Mouse (Mus musculus): ENCODE results near the gene Dleu7.
A peak's percentile ranks its signal among the peaks of the same experiment; 100 is the strongest.

The Dleu7 gene

GRCm38 (mm10) chr14:62292488-62293339, at the start of gene Dleu7, which contains the start of gene Rnaseh2b:
Gene Dleu7, minus strand, starts transcription at chr14:62293047.
Gene Rnaseh2b, plus strand, starts transcription at chr14:62292589.
- DNase-seq (ENCODE audit: low spot score), result no peak

DNA sequence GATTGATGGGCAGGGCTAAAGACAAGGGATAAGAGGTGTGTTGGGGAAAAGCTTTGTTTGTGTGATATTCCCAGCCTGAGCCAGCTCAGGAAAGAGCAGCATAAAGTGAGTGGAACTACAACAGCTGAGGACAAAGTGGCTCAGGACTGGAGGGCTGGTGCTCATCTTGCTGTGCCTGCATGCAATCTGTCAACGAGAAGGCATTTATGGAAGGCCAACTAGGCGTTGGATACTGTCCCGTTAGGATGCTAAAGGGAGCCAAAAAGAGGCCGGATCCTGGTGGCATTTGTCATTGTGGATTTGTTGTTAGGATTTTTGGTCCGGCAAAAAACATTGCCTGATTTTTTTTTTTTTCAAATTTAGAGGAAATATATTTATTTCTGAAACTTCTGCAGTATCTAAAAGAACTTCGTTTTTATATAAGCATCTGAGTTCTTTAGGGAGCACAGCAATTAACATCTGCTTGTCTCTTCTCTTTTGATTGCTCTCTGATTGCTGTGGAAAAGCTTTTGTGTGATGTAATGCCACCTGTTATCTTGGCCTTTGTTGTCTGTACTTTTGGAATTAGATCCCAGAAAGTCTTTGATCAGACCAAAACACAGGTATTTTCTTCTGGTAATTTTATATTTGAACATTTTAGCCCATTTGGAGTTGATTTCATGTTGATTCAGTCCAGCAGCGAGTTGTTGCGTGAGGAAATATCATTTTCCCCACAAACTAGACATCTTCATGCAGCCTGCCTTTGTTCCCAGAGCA, 49.2 kb upstream of the Dleu7 start:
- DNase-seq (ENCODE audit: low spot score), result peak; percentile 36

DNA sequence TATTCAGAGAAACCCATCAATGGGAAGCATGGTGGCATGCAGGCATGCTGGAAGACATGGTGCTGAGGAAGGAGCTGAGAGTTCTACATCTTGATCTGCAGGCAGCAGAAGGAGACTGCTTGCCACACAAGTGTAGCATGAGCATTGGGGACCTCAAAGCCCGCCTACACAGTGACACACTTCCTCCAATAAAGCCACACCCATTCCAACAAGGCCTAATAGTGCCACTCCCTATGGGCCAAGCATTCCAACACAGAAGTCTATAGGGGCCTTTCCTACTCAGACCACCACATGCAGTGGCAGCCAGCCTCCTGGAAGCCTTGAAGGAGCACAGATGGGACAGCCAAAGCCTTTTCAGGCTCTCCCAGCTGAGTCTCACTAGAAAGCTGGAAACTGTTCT, 46.3 kb upstream of the Dleu7 start:
- no peak for DNase-seq (ENCODE audit: low spot score)

DNA sequence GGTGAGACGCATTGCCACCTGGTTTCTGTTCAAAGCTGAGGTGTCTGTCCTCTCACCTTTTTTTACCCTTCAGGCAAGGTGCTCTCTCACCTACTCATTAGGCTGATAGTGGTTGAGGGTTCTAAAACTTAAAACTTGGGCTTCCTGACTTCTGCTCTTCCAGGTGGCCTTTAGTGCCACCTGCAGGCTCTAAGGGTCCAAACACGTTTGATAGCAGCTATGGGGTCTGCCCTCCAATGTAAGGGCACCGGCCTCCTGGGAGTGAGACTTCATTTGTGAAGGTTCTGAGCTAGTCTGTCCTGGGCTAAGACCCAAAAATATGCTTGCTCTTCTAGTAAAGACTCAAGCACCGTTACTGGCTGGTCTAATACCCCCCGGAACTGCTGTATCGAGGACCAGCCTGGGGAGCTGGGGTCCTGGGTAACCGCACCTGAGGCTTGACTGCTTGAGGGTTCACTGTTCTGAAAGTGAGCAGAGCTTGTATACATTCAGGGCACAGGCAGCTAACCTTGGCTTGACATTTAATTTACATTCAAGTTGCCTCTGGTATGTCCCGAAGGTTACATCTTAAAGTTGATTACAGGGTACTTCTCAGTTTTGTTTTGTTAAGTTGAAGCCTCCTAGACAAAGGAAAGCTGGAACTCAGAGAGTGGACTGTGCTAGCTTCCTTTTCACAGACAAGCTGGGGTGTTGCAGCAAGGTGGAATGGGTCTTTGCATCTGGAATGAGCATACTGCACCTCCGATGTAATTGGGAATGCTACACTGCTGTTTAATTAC, 41.3 kb upstream of the Dleu7 start:
- no peak for DNase-seq (ENCODE audit: low spot score)

DNA sequence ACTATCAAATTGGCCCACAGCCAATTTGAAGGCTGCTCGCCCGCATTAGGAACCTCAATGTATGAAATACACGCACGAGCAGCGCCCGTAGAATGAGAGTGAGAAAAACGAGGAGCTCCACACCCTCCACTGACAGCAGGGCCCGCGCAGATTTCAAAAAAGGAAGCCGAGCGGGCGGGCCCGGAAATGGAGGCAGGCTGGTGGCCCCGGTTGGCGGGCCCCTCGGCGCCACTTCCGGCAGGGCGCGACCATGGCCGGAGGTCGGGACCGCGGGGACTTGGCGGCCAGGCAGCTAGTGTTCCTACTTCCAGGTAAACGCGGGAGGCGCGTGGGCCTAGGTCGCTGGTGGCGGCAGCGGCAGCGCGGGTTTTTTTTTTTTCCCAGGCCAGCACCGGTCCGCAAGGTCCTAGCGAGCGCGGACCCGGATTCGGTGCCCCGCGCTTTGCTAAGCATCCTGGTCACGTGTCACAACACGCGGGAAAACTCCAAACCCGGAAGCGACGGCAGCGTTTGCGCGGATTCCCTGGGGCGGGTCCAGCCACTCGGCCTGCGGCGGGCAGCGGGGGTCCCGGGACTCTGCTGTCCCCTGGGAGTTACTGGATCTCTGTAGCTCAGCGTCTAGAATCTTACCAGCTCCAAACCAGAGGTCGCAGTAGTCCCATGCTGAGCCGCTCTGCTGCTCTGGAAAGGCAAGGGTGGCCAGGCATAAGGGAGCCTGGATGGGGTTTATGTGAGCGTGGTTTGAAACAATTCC, 39.2 kb upstream of the Dleu7 start:
- DNase-seq (ENCODE audit: low spot score), result peak; percentile 84

- DNase-seq (ENCODE audit: low spot score), result no peak
Measured at GRCm38 (mm10) chr14:62331457-62331856, 38.6 kb upstream of the Dleu7 start.

DNA sequence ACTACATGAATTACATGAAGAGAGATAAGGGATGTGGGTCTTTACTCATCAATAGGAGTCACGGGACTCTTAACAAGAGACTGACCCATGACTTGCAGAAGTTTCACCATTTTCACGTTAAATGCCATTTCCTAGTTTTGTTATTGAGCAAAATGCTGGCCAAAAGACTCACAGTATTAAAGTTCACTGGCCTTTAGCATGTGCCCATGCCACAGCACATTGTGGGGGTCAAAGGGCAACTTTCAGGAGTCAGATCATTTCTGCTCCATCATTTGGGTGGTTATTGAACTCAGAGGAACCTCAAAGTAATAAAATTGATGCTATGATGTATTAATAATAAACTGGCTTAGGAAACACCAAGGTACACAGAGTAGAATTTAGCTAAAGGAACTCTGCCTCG, 36.8 kb upstream of the Dleu7 start:
- DNase-seq (ENCODE audit: low spot score), result no peak

DNA sequence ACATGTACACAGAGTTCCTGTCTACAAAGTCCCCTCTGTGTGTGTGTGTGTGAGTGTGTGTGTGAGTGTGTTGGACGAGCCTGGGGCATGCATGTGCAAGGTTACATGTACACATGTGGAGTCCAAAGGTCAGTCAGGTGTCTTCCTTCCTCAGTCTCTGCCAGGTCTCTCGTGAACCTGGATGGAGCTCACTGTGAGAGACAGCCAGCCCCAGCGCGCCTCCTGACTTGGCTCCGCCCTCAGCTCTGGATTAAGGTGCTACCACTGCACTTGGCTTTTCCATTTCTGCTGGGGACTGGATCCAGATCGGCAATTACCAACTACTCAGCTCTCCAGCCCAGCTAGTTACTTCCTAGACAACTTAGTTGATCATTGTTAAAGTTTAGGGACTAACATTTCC, 35.8 kb upstream of the Dleu7 start:
- no peak for DNase-seq (ENCODE audit: low spot score)

DNA sequence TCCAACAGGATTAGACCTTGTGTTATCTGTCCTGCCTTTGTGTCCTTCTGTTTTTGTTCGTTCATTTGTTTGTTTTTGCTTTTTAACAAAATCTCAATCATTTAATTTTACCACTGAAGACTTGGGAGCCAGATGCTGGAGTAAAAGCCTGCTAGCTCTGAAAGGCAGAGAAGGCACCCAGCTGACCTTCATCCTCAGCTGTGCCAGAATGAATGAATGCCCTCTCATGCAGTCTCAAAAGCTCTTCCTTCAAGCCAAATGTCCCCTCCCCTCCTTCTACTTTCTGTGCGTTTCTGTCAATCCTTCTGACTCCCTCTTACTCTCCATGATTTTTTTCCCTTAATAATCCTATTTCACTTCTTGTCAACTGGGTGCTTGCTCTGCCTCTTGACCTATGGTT, 34.3 kb upstream of the Dleu7 start:
- DNase-seq (ENCODE audit: low spot score), result no peak

GRCm38 (mm10) chr14:62326026-62326425, 33.2 kb upstream of the Dleu7 start:
- no peak for DNase-seq (ENCODE audit: low spot score)

- DNase-seq (ENCODE audit: low spot score), result no peak
Measured at GRCm38 (mm10) chr14:62324943-62325342, 32.1 kb upstream of the Dleu7 start.

DNA sequence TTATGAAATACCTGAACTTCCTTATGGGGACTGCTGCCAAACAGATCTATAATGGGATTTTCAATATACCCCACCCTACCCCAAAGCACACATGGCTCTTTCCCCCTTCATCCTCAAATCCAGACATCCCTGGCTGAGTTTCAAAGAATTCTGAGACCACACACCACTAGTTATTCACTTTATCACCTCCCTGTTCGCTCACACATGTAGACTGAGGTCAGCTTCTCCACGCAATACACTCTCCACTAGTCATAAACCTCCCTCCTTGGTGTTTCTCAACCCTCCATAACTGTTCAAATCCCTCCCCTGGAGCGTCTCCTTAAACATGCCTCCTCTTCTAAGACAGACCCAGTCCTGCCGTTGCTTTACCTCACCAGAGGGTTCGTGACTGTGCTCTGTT, 30.6 kb upstream of the Dleu7 start:
- DNase-seq (ENCODE audit: low spot score), result no peak

DNA sequence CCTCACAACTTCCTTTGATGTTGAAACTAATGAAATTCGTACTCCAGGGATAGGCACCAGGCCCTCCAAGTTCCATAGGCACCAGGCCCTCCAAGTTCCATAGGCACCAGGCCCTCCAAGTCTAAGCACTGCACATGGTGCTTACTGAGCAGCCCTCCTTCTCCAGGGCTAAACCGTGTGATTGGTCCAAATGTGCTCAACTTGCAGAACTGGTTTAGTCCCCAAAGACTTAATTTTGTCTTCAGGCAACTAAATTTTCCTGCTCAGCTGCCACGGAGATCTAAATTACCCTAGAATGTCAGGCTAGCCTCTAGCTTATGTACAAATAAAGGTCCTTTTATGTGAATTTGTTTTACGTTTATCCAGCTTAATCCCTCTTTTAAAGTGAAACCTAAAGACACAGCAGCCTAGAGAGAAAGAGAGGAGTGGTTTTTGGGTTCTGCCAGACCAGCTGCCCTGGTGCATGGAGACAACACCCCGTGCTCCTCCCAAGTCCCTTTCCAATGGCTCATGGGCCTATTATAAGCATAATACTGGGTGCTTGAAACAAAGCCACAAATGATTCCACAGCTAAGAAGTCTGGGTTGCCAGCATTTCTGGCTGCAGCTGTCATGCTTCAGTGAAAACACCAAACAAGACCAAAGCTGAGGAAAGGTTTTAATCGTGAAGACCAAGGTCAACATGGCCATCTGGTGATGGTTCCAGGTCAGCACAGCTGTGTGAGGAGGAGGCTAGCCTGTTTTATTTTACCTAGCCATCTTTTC, 29.9 kb upstream of the Dleu7 start:
- no peak for DNase-seq (ENCODE audit: low spot score)

DNA sequence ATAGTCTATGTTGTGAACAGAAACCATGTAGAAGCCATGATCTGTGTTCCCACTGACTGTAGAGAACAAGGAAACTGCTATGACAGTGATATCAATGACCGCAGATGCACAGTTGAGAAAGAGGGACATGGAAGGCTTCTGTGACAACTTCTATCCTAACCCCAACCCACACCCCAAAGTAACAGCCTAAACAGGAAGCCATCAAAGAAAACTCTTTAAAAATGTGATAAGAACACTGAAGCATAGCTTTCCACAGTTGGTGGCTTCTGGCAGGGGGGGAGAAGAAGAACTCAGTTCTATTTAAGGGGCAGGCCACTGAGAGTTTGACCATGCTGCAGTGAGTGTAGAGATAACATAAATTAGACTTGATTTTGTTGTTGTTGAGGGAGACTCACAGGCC, 18.8 kb upstream of the Dleu7 start:
- DNase-seq (ENCODE audit: low spot score), result no peak

DNA sequence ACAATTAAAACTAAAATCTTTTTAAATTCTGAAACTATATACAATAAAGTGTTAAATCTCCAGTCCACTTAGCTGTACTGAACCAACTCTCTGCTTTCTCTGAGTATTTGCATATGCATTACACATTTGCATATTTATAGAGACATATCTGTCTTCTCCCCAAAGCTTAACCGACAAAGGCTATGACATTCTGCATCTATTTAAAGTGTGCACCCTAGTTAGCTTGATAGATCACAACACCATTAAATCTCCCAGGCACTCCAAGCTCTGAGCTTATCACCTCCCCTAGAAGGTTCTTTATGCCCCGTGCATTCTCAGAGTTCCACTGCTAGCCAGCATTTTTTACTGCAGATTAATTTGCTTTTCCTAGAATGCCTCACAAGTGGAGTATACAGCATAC, 16.2 kb upstream of the Dleu7 start:
- no peak for DNase-seq (ENCODE audit: low spot score)

DNA sequence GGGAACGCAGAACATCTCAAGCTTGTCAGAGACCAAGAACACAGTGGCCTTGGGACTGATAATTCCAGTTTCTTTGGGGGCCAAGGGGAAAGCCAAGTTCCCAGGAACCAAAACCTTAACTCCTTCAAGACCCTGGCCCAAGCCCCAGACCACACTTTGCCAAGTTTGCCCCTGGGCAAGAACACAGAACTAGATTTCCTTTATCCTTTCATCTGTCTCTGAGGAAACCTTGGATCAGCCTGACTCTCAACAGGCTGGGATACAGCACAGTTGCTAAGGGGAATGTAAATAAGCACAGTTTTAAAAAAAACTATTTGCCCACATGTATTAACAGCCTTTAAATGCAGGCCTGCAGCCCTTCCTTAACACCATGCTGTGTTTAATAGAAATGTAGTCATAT, 14.7 kb upstream of the Dleu7 start:
- no peak for DNase-seq (ENCODE audit: low spot score)

- no peak for DNase-seq (ENCODE audit: low spot score)
Measured at GRCm38 (mm10) chr14:62300031-62300430, 7.2 kb upstream of the Dleu7 start.

DNA sequence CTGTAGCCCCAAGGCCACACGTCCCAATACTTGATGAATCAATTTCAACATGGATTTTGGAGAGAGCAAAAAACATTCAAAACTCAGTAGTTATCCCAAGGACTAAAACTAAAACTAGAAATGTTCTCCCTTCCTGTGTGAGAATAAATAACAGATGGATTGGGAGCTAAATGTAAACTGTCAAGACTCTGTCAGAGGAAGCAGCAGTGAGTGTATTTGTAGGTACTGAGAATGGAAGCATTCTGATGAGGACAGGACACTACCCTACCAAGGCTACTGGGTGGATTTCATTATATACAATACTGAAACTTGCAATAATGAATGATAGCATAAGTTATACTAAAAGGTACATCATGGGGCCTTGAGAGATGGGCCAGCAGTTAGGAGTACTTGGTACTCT, 6.0 kb upstream of the Dleu7 start:
- DNase-seq (ENCODE audit: low spot score), result no peak

- DNase-seq (ENCODE audit: low spot score), result no peak
Measured at GRCm38 (mm10) chr14:62292166-62292487, 720 bp downstream of the Dleu7 start.

GRCm38 (mm10) chr14:62291406-62291987, 1.4 kb downstream of the Dleu7 start:
- no peak for DNase-seq (ENCODE audit: low spot score)

- no peak for DNase-seq (ENCODE audit: low spot score)
Measured at GRCm38 (mm10) chr14:62288731-62289130, 4.1 kb downstream of the Dleu7 start.
